Mouse (Mus musculus): ENCODE results near the gene Mrps9. TPM values are rescaled to one million over a fixed set of nuclear protein-coding genes. Genes with fewer than 3 reads are reported as not detected.

The Mrps9 gene
- total RNA-seq, 1 experiment: 81.9 TPM

DNA sequence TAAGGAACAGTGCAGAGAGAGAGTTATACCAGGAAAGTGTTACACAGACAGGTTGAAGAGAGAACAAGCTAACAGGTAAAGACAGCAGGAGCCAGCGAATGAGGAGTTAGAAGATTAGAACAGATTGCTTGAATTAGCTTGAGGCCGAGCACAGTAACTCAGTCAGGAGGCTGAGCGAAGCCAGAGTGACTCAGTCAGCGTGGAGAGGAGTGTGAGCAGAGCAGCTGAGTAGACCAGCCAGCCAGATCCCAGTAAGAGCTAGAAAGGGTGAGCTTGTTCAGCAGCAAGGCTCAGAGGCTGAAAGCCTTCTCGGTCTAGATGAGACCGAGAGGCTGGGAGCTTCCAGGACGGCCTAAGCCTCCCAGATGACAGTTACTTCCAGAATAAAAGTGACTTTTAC is 55.7 kb downstream of the Mrps9 start:
- Histone ChIP-seq H3K9ac (ENCODE audit: insufficient read depth, low read depth, low read length, poor library complexity, severe bottlenecking) (no peak overlapping the region), H3K4me3 (ENCODE audit: insufficient read depth in 1 of 2, low read depth in 1 of 2, low read length in 2 of 2, poor library complexity in 1 of 2, severe bottlenecking in 1 of 2) (no peak overlapping the region), H3K36me3 (ENCODE audit: control insufficient read depth, insufficient read depth, low read length, poor library complexity, severe bottlenecking) (peaks cover 3% of the 10 kb centered on the region), H3K27ac (ENCODE audit: insufficient read depth, low read depth, low read length, poor library complexity, severe bottlenecking) (no peak overlapping the region), H3K4me1 (ENCODE audit: control insufficient read depth in 2 of 2, insufficient read depth in 2 of 2, low read length in 2 of 2, poor library complexity in 1 of 2) (peaks cover 0 to 5% of the 10 kb centered on the region in 2 experiments; a peak in 2 of 4 replicates), H3K9me3 (ENCODE audit: control insufficient read depth, insufficient read depth, low read depth, low read length) (no peaks in the 10 kb centered on the region)
- in situ Hi-C loops (cut with MboI; ENCODE audit: low sequenced_read_pairs in 2 of 2, unreplicated experiment in 2 of 2): loop anchor here in 1 of 2 experiments (25.0 kb wide), 1 partner anchor 156 kb away; no protein-coding TSS in a partner anchor
- DNase-seq (ENCODE audit: low read depth, low spot score): no peak
- no peak for TF ChIP-seq MAFK (IDR thresholded peaks at IDR 0.05; ENCODE audit: insufficient read depth, low read depth, low read length)
- no peak for TF ChIP-seq ZC3H11A (IDR thresholded peaks at IDR 0.05; ENCODE audit: borderline replicate concordance, low read depth, low read length)
- TF ChIP-seq ZNF384 (IDR thresholded peaks at IDR 0.05; ENCODE audit: low read depth, low read length): no peak
- TF ChIP-seq HCFC1 (IDR thresholded peaks at IDR 0.05; ENCODE audit: borderline replicate concordance, insufficient read depth, low read length): no peak
- no peak for TF ChIP-seq CHD2 (IDR thresholded peaks at IDR 0.05; ENCODE audit: low read depth, low read length)

DNA sequence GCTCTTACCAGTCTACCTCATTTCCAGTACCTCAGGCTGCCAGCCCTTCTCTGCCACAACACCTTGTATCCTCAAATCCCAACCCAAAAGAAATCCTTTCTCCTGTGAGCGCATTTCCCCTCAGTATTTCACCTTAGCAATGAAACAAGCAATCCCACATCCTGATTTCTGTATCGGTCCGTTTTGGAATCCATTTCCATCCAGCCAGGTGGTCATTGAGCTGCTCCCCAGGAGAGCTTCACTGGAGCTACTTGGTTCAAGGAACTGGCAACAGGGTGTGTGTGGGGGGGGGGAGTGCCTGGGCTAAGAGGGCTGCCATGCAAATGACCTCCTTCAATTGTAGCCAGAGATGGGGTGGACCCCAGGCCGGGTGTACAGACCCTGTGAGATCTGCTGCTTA is 56.1 kb downstream of the Mrps9 start:
- H3K9me3 ChIP-seq (ENCODE audit: control insufficient read depth, insufficient read depth, low read depth, low read length): no peaks in the 10 kb centered on the region
- H3K4me3 ChIP-seq (ENCODE audit: insufficient read depth in 1 of 2, low read depth in 1 of 2, low read length in 2 of 2, poor library complexity in 1 of 2, severe bottlenecking in 1 of 2): no peak overlapping the region
- H3K36me3 ChIP-seq (ENCODE audit: control insufficient read depth, insufficient read depth, low read length, poor library complexity, severe bottlenecking): peaks cover 3% of the 10 kb centered on the region
- no peak overlapping the region for H3K9ac ChIP-seq (ENCODE audit: insufficient read depth, low read depth, low read length, poor library complexity, severe bottlenecking)
- H3K4me1 ChIP-seq (ENCODE audit: control insufficient read depth in 2 of 2, insufficient read depth in 2 of 2, low read length in 2 of 2, poor library complexity in 1 of 2): peaks cover 0 to 5% of the 10 kb centered on the region in 2 experiments; a peak in 2 of 4 replicates
- no peak for DNase-seq (ENCODE audit: low read depth, low spot score)
- H3K27ac ChIP-seq (ENCODE audit: insufficient read depth, low read depth, low read length, poor library complexity, severe bottlenecking): no peak overlapping the region
- no peak for TF ChIP-seq HCFC1 (IDR thresholded peaks at IDR 0.05; ENCODE audit: borderline replicate concordance, insufficient read depth, low read length)
- no peak for TF ChIP-seq CHD2 (IDR thresholded peaks at IDR 0.05; ENCODE audit: low read depth, low read length)
- TF ChIP-seq MAFK (IDR thresholded peaks at IDR 0.05; ENCODE audit: insufficient read depth, low read depth, low read length): no peak
- TF ChIP-seq ZC3H11A (IDR thresholded peaks at IDR 0.05; ENCODE audit: borderline replicate concordance, low read depth, low read length): no peak
- no peak for TF ChIP-seq ZNF384 (IDR thresholded peaks at IDR 0.05; ENCODE audit: low read depth, low read length)
- in situ Hi-C loops (cut with MboI; ENCODE audit: low sequenced_read_pairs in 2 of 2, unreplicated experiment in 2 of 2): loop anchor here in 1 of 2 experiments (25.0 kb wide), 1 partner anchor 155 kb away; no protein-coding TSS in a partner anchor

DNA sequence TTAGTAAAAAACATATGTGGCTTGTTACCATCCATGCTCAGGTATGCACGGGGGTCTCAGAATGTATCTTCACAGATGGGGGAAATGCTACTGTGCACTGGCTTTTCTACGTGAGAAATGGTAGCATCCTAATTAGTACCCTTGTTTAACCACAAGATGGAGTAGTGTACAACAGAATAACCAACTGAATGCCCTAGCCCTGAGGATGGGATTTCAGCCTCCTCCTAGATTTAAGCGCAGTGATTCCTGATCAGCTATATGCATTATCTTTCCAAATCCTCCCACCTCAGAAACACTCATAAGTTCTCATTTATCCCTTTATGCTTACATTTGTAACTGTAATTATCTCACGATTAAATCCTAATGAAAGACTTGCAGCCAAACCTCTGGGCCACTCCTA is 64.0 kb downstream of the Mrps9 start:
- DNase-seq (ENCODE audit: low read depth, low spot score): no peak
- no peaks in the 10 kb centered on the region for H3K9me3 ChIP-seq (ENCODE audit: control insufficient read depth, insufficient read depth, low read depth, low read length)
- TF ChIP-seq ZNF384 (IDR thresholded peaks at IDR 0.05; ENCODE audit: low read depth, low read length): no peak
- no peak for TF ChIP-seq HCFC1 (IDR thresholded peaks at IDR 0.05; ENCODE audit: borderline replicate concordance, insufficient read depth, low read length)
- TF ChIP-seq ZC3H11A (IDR thresholded peaks at IDR 0.05; ENCODE audit: borderline replicate concordance, low read depth, low read length): peak; percentile 80
- no peak for TF ChIP-seq MAFK (IDR thresholded peaks at IDR 0.05; ENCODE audit: insufficient read depth, low read depth, low read length)
- no peak for TF ChIP-seq CHD2 (IDR thresholded peaks at IDR 0.05; ENCODE audit: low read depth, low read length)
- no peak overlapping the region for H3K9ac ChIP-seq (ENCODE audit: insufficient read depth, low read depth, low read length, poor library complexity, severe bottlenecking)
- no peaks in the 10 kb centered on the region for H3K36me3 ChIP-seq (ENCODE audit: control insufficient read depth, insufficient read depth, low read length, poor library complexity, severe bottlenecking)
- H3K4me1 ChIP-seq (ENCODE audit: control insufficient read depth in 2 of 2, insufficient read depth in 2 of 2, low read length in 2 of 2, poor library complexity in 1 of 2): no peaks in the 10 kb centered on the region; a peak in 1 of 4 replicates
- no peak overlapping the region for H3K4me3 ChIP-seq (ENCODE audit: insufficient read depth in 1 of 2, low read depth in 1 of 2, low read length in 2 of 2, poor library complexity in 1 of 2, severe bottlenecking in 1 of 2)
- no peak overlapping the region for H3K27ac ChIP-seq (ENCODE audit: insufficient read depth, low read depth, low read length, poor library complexity, severe bottlenecking)
- in situ Hi-C loops (cut with MboI; ENCODE audit: low sequenced_read_pairs in 2 of 2, unreplicated experiment in 2 of 2): loop anchor here (10.0 to 25.0 kb wide), 3 partner anchors 140 to 350 kb away; no protein-coding TSS in a partner anchor

DNA sequence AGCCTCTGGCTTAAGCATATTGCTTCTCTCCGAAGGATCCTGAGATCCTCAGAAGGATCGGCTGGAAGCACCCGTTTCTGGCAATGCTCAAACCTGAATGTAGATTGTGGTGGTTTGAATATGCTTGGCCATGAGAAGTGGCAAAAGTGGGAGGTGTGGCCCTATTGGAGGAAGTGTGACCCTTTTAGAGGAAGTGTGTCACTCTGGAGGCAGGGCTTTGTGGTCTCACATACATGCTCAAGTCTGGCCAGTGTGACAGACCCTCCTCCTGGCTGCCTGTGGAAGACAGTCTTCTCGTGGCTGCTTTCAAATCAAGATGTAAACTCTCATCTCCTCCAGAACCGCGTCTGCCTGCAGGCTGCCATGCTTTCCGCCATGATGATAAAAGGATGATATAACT is 65.7 kb downstream of the Mrps9 start:
- Histone ChIP-seq H3K4me3 (ENCODE audit: insufficient read depth in 1 of 2, low read depth in 1 of 2, low read length in 2 of 2, poor library complexity in 1 of 2, severe bottlenecking in 1 of 2) (no peak overlapping the region), H3K9me3 (ENCODE audit: control insufficient read depth, insufficient read depth, low read depth, low read length) (no peaks in the 10 kb centered on the region), H3K27ac (ENCODE audit: insufficient read depth, low read depth, low read length, poor library complexity, severe bottlenecking) (no peak overlapping the region), H3K36me3 (ENCODE audit: control insufficient read depth, insufficient read depth, low read length, poor library complexity, severe bottlenecking) (no peaks in the 10 kb centered on the region), H3K9ac (ENCODE audit: insufficient read depth, low read depth, low read length, poor library complexity, severe bottlenecking) (no peak overlapping the region), H3K4me1 (ENCODE audit: control insufficient read depth in 2 of 2, insufficient read depth in 2 of 2, low read length in 2 of 2, poor library complexity in 1 of 2) (no peaks in the 10 kb centered on the region)
- no peak for DNase-seq (ENCODE audit: low read depth, low spot score)
- in situ Hi-C loops (cut with MboI; ENCODE audit: low sequenced_read_pairs in 2 of 2, unreplicated experiment in 2 of 2): loop anchor here (10.0 to 25.0 kb wide), 3 partner anchors 138 to 348 kb away; no protein-coding TSS in a partner anchor
- no peak for TF ChIP-seq HCFC1 (IDR thresholded peaks at IDR 0.05; ENCODE audit: borderline replicate concordance, insufficient read depth, low read length)

DNA sequence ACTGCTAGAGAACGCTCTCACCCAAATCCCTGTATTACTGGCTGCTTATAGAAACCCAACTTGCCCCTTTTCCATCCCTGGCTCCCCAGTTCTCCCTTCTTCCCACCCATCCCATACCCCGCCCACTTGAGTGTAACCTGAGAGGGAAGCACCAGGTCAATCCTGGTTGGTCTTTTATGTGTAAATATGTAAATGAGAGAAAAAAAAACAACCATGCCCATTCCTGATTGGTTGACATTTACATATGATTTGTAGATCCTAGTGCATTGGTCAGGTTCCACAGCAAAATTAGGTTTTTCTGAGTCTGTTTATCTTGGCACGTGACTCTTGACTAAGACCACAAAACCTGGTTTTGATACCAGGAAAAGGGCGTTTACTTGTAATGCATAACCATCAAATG is 66.9 kb downstream of the Mrps9 start:
- in situ Hi-C loops (cut with MboI; ENCODE audit: low sequenced_read_pairs in 2 of 2, unreplicated experiment in 2 of 2): loop anchor here (10.0 to 25.0 kb wide), 3 partner anchors 137 to 347 kb away; no protein-coding TSS in a partner anchor
- H3K9ac ChIP-seq (ENCODE audit: insufficient read depth, low read depth, low read length, poor library complexity, severe bottlenecking): no peak overlapping the region
- peak overlapping the region in 1 of 2 experiments; percentile 22; a peak in 1 of 4 replicates for H3K4me3 ChIP-seq (ENCODE audit: insufficient read depth in 1 of 2, low read depth in 1 of 2, low read length in 2 of 2, poor library complexity in 1 of 2, severe bottlenecking in 1 of 2)
- H3K4me1 ChIP-seq (ENCODE audit: control insufficient read depth in 2 of 2, insufficient read depth in 2 of 2, low read length in 2 of 2, poor library complexity in 1 of 2): no peaks in the 10 kb centered on the region
- TF ChIP-seq ZNF384 (IDR thresholded peaks at IDR 0.05; ENCODE audit: low read depth, low read length) (peak; percentile 96), ZC3H11A (IDR thresholded peaks at IDR 0.05; ENCODE audit: borderline replicate concordance, low read depth, low read length) (no peak)
- no peaks in the 10 kb centered on the region for H3K36me3 ChIP-seq (ENCODE audit: control insufficient read depth, insufficient read depth, low read length, poor library complexity, severe bottlenecking)
- peak; percentile 55 for DNase-seq (ENCODE audit: low read depth, low spot score)
- no peak overlapping the region for H3K27ac ChIP-seq (ENCODE audit: insufficient read depth, low read depth, low read length, poor library complexity, severe bottlenecking)
- H3K9me3 ChIP-seq (ENCODE audit: control insufficient read depth, insufficient read depth, low read depth, low read length): no peaks in the 10 kb centered on the region

All from ES-E14 (cell line).